Mouse (Mus musculus): ENCODE results near the gene Tmigd3.

Tmigd3 gene

GRCm38 (mm10) chr3:105876022-105876421 lies 5.3 kb downstream of the Tmigd3 start:
- DNase-seq (ENCODE audit: low read depth, low spot score) = no peak

GRCm38 (mm10) chr3:105877252-105877803 lies 6.6 kb downstream of the Tmigd3 start:
- DNase-seq (ENCODE audit: low read depth, low spot score) = no peak

GRCm38 (mm10) chr3:105877919-105878318 lies 7.2 kb downstream of the Tmigd3 start:
- DNase-seq (ENCODE audit: low read depth, low spot score) = no peak

- DNase-seq (ENCODE audit: low read depth, low spot score) = no peak
Observed at GRCm38 (mm10) chr3:105878751-105879150, 8.0 kb downstream of the Tmigd3 start.

GRCm38 (mm10) chr3:105880419-105880818 lies 9.7 kb downstream of the Tmigd3 start:
- DNase-seq (ENCODE audit: low read depth, low spot score) = no peak

GRCm38 (mm10) chr3:105882105-105882504 lies 11.4 kb downstream of the Tmigd3 start:
- DNase-seq (ENCODE audit: low read depth, low spot score) = no peak

- DNase-seq (ENCODE audit: low read depth, low spot score) = no peak
Observed at GRCm38 (mm10) chr3:105883111-105883510, 12.4 kb downstream of the Tmigd3 start.

GRCm38 (mm10) chr3:105888961-105889360 lies 18.3 kb downstream of the Tmigd3 start:
- DNase-seq (ENCODE audit: low read depth, low spot score) = no peak

GRCm38 (mm10) chr3:105890220-105890619 lies 19.5 kb downstream of the Tmigd3 start:
- DNase-seq (ENCODE audit: low read depth, low spot score) = no peak

GRCm38 (mm10) chr3:105891141-105891540 lies 20.4 kb downstream of the Tmigd3 start:
- DNase-seq (ENCODE audit: low read depth, low spot score) = no peak

GRCm38 (mm10) chr3:105891760-105892571 lies 21.3 kb downstream of the Tmigd3 start:
- no peak for DNase-seq (ENCODE audit: low read depth, low spot score)

- peak; percentile 19 for DNase-seq (ENCODE audit: low read depth, low spot score)
Observed at GRCm38 (mm10) chr3:105892572-105893495, 22.1 kb downstream of the Tmigd3 start.

- peak; percentile 78 for DNase-seq (ENCODE audit: low read depth, low spot score)
Observed at GRCm38 (mm10) chr3:105893941-105894391, 23.3 kb downstream of the Tmigd3 start.

GRCm38 (mm10) chr3:105894601-105895592 lies 24.2 kb downstream of the Tmigd3 start:
- peak; percentile 72 for DNase-seq (ENCODE audit: low read depth, low spot score)

- no peak for DNase-seq (ENCODE audit: low read depth, low spot score)
Observed at GRCm38 (mm10) chr3:105896811-105897210, 26.1 kb downstream of the Tmigd3 start.

- no peak for DNase-seq (ENCODE audit: low read depth, low spot score)
Observed at GRCm38 (mm10) chr3:105898325-105898724, 27.6 kb downstream of the Tmigd3 start.

- DNase-seq (ENCODE audit: low read depth, low spot score) = no peak
Observed at GRCm38 (mm10) chr3:105898861-105899260, 28.2 kb downstream of the Tmigd3 start.

- DNase-seq (ENCODE audit: low read depth, low spot score) = peak; percentile 89
Observed at GRCm38 (mm10) chr3:105899394-105900147, 28.9 kb downstream of the Tmigd3 start.

GRCm38 (mm10) chr3:105900266-105900665 lies 29.6 kb downstream of the Tmigd3 start:
- DNase-seq (ENCODE audit: low read depth, low spot score) = no peak

GRCm38 (mm10) chr3:105900716-105901115 lies 30.0 kb downstream of the Tmigd3 start:
- DNase-seq (ENCODE audit: low read depth, low spot score) = no peak

All from ZHBTc4 (cell line).